Mouse (Mus musculus) hindbrain, embryonic 13.5 days (tissue): ENCODE results near the gene Hyal3. TPM values are rescaled to one million over a fixed set of nuclear protein-coding genes. Genes with fewer than 3 reads are reported as not detected.

ENCODE experiments used
- ATAC-seq: fragments of 200-750 bp; cut with Nextera tagmentation; 2 replicates; pipeline ENCODE4 v1.8.0; 2017; ENCODE audit warnings: moderate TSS enrichment; ENCODE audit not compliant: low FRiP score
- H3K27ac ChIP-seq: fragments of 300-500 bp; sonication (generic); 2 replicates; pipeline ENCODE4 v1.5.1; 2015; ENCODE audit warnings: inconsistent platforms, mild to moderate bottlenecking, moderate library complexity
- H3K27me3 ChIP-seq: fragments of 300-500 bp; sonication (generic); 2 replicates; pipeline ENCODE4 v1.6.1; 2015; ENCODE audit warnings: mild to moderate bottlenecking, inconsistent platforms
- H3K36me3 ChIP-seq: fragments of 300-500 bp; sonication (generic); 2 replicates; pipeline ENCODE4 v1.6.1; 2015; ENCODE audit warnings: mild to moderate bottlenecking, inconsistent platforms
- H3K4me1 ChIP-seq: fragments of 300-500 bp; sonication (generic); replicated peaks from 2 replicates; pipeline ENCODE4 v1.6.1; 2015; ENCODE audit warnings: inconsistent platforms
- H3K4me2 ChIP-seq: fragments of 300-500 bp; sonication (generic); 2 replicates; pipeline ENCODE4 v1.6.1; 2015; ENCODE audit warnings: inconsistent platforms, mild to moderate bottlenecking, moderate library complexity
- H3K4me3 ChIP-seq: fragments of 300-500 bp; sonication (generic); 2 replicates; pipeline ENCODE4 v1.5.1; 2015; ENCODE audit warnings: mild to moderate bottlenecking, inconsistent platforms
- H3K9ac ChIP-seq: fragments of 300-500 bp; sonication (generic); 2 replicates; pipeline ENCODE4 v1.6.1; 2015; ENCODE audit warnings: mild to moderate bottlenecking, inconsistent platforms
- H3K9me3 ChIP-seq: fragments of 300-500 bp; sonication (generic); 2 replicates; pipeline ENCODE4 v1.6.1; 2016; ENCODE audit warnings: inconsistent platforms
- WGBS: fragments of 180-500 bp; shearing (Covaris S2); methylation state at CpG from one replicate; pipeline ENCODE4 v1.1.7; 2015; 5-methylcytosine and 5-hydroxymethylcytosine counted together
- polyA plus RNA-seq: library from polyadenylated mRNA; unstranded; fragments of >200 nt; fragmentation: Nextera tagmentation; extraction: Ambion mirVana; gene quantifications from 2 replicates; pipeline ENCODE4 v1.2.1, GENCODE M21; 2015

Hyal3 gene
- polyA plus RNA-seq, 1 experiment from 2014 or later, result 1.3 TPM

DNA sequence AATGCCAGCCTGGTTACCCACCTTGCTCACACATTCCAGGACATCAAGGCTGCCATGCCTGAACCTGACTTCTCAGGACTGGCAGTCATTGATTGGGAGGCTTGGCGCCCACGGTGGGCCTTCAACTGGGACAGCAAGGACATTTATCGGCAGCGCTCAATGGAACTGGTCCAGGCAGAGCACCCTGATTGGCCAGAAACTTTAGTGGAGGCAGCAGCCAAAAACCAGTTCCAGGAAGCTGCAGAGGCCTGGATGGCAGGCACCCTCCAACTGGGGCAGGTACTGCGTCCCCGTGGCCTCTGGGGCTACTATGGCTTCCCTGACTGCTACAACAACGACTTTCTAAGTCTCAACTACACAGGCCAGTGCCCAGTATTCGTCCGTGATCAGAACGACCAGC, 2.7 kb upstream of the Hyal3 start:
- H3K9me3 ChIP-seq, result no peaks in the 10 kb centered on the region
- H3K27me3 ChIP-seq, result no peaks in the 10 kb centered on the region

DNA sequence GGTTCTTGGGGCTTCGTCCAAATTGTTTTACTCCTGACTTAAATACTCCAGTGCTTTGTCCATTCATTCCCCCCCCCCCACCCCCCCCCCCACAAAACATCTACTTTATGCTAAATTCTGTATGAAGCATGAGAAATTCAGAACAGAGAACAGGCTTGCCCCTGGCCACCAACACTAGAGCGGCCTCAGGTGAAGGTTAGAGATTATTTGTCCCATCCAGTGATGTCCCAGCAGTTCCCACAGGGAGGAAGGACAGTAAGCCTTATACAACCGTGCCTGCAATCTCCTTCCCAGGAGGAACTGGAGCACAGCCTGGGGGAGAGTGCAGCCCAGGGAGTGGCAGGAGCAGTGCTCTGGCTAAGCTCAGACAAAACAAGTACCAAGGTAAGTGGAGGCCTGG, 2.0 kb upstream of the Hyal3 start, which contains the start of gene Naa80:
Gene Naa80 (plus strand): TSS at position 301 of the 400 bp plus-strand sequence.
- Histone ChIP-seq H3K4me2 (peak within 1 kb of the TSS; percentile 97; the same call in 1 of the 2 replicates), H3K27ac (peak within 1 kb of the TSS; percentile 86; the same call in 1 of the 2 replicates)

More for the DNA sequence above, 2.7 kb upstream of the Hyal3 start:
- H3K4me1 ChIP-seq, result peaks cover 48% of the 10 kb centered on the region
- no peak overlapping the region for H3K27ac ChIP-seq
- no peak for ATAC-seq
- H3K9ac ChIP-seq, result 0 out of 2 replicates have a peak overlapping the region, but pooled peaks have one; percentile 1
- H3K4me2 ChIP-seq, result no peak overlapping the region
- 96% methylated on average over 10 of the region's 10 CpGs for whole genome bisulfite sequencing
- H3K36me3 ChIP-seq, result peaks cover 22% of the 10 kb centered on the region
- H3K4me3 ChIP-seq, result no peak overlapping the region

DNA sequence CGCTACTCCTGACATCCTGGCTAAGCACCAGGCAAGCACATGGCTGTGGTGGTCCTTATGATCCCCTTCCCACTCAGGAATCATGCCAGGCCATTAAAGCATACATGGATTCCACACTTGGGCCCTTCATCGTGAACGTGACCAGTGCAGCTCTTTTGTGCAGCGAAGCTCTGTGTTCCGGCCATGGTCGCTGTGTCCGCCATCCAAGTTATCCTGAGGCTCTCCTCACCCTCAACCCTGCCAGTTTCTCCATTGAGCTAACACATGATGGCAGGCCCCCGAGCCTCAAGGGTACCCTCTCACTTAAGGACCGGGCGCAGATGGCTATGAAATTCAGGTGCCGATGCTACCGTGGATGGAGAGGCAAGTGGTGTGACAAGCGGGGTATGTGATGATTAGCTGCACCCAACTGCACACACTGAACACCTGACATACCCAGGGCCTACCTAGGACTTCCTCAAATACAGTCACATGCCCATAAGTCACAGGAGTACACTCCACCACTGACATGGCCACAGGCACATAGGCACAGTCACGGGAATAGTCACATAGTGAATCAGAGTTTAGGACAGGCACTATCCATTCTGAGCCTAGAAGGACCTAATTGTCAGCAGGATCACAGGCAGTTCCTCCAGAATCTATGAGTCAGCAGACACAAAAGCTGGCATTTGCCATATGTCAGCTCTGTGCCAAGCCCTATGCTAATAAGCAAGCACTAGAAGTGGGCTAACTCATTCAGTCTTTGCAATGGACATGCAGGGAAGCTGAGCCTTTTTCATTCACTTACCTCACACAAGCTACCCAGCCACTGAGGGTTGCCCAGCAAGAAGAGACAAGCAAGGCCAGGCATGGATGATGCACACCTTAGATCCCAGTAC, 1.4 kb upstream of the Hyal3 start:
- no peak for ATAC-seq
- peaks cover 21% of the 10 kb centered on the region for H3K36me3 ChIP-seq
- H3K9me3 ChIP-seq, result no peaks in the 10 kb centered on the region
- peak overlapping the region; percentile 86; the same call in 1 of the 2 replicates for H3K27ac ChIP-seq
- H3K4me3 ChIP-seq, result no peak overlapping the region
- WGBS, result 95% methylated on average over 14 of the region's 14 CpGs
- H3K4me1 ChIP-seq, result peaks cover 48% of the 10 kb centered on the region
- no peaks in the 10 kb centered on the region for H3K27me3 ChIP-seq
- peak overlapping the region; percentile 97; the same call in 1 of the 2 replicates for H3K4me2 ChIP-seq
- H3K9ac ChIP-seq, result peak overlapping the region; percentile 56; the same call in 1 of the 2 replicates

More for the DNA sequence above, 2.0 kb upstream of the Hyal3 start, which contains the start of gene Naa80:
- H3K36me3 ChIP-seq, result peaks cover 22% of the 10 kb centered on the region
- WGBS, result 83% methylated on average over 3 of the region's 3 CpGs
- no peaks in the 10 kb centered on the region for H3K27me3 ChIP-seq
- no peak for ATAC-seq
- no peaks in the 10 kb centered on the region for H3K9me3 ChIP-seq
- H3K9ac ChIP-seq, result peak within 1 kb of the TSS; percentile 56; the same call in 1 of the 2 replicates
- peaks cover 48% of the 10 kb centered on the region for H3K4me1 ChIP-seq
- no peak within 1 kb of the TSS for H3K4me3 ChIP-seq

DNA sequence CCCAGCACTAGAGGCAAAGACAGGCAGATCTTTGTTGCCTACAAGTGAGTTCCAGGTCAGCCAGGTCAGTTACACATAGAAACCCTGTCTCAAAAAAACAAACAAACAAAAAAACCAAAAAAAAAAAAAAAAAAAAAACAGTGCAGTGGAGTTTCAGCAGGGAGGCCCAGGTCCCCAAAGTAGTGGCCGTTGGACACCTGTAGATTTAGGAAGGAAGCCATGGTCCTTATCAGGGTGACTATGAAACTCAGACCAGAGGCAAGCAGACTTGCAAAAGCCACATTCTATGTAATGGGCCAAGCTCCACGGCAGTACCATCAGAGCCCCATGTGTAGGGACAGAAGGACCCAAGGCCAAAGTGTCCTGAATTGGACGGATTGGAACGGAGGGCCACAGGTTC, 966 bp downstream of the Hyal3 start:
- Histone ChIP-seq H3K9ac (peak overlapping the region; percentile 83), H3K4me1 (peaks cover 45% of the 10 kb centered on the region), H3K4me3 (peak overlapping the region; percentile 62), H3K36me3 (peaks cover 10% of the 10 kb centered on the region), H3K27ac (no peak overlapping the region), H3K27me3 (no peaks in the 10 kb centered on the region), H3K9me3 (no peaks in the 10 kb centered on the region), H3K4me2 (peak overlapping the region; percentile 97)
- 83% methylated on average over 4 of the region's 4 CpGs for WGBS
- no peak for ATAC-seq

DNA sequence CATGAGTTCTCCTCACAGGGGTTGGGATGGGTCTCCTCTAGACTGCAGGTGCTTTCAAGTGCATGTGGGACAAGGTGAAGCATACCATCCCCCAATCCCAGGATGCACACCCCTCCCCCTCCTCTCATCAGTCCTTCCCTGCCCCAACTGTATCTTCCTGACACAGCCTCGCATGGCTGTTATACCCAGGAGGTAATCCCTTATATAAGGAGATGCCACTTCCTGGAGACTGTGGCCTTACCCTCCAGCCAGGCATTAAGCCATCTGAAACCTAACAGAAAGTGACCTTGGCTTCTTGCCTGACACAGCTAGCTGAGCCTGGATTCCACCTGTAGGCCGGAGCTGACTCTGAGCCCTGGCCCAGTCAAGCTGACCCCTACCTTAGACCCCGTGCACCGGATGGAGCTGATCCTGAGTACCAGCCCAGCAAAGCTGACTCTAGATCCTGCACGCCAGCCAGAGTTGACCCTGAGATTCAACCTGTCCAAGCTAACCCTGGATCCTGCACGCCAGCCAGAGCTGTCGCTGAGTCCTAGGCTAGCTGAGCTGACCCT, 2.0 kb downstream of the Hyal3 start:
- 90% methylated on average over 7 of the region's 7 CpGs for WGBS
- no peak overlapping the region for H3K4me2 ChIP-seq
- peaks cover 35% of the 10 kb centered on the region for H3K4me1 ChIP-seq
- H3K27me3 ChIP-seq, result no peaks in the 10 kb centered on the region
- H3K36me3 ChIP-seq, result peaks cover 10% of the 10 kb centered on the region
- no peak overlapping the region for H3K4me3 ChIP-seq
- no peak overlapping the region for H3K9ac ChIP-seq
- no peak for ATAC-seq
- H3K27ac ChIP-seq, result no peak overlapping the region
- H3K9me3 ChIP-seq, result no peaks in the 10 kb centered on the region

DNA sequence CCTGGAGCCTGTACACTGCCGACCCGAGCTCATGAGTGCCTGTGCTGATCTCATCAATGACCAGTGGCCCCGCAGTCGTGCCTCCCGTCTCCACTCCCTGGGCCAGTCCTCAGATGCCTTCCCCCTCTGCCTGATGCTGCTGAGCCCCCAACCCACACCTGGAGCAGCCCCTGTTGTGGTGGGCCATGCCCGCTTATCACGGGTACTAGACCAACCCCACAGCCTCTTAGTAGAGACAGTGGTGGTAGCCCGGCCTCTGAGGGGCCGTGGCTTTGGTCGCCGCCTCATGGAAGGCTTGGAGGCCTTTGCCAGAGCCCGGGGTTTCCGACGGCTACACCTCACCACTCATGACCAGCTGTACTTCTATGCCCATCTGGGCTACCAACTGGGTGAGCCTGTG, 2.6 kb downstream of the Hyal3 start:
- no peaks in the 10 kb centered on the region for H3K27me3 ChIP-seq
- no peak overlapping the region for H3K27ac ChIP-seq
- H3K9ac ChIP-seq, result no peak overlapping the region
- H3K9me3 ChIP-seq, result no peaks in the 10 kb centered on the region
- peaks cover 36% of the 10 kb centered on the region for H3K4me1 ChIP-seq
- no peak for ATAC-seq
- no peak overlapping the region for H3K4me2 ChIP-seq
- 93% methylated on average over 14 of the region's 14 CpGs for WGBS
- H3K4me3 ChIP-seq, result no peak overlapping the region
- peaks cover 10% of the 10 kb centered on the region for H3K36me3 ChIP-seq

DNA sequence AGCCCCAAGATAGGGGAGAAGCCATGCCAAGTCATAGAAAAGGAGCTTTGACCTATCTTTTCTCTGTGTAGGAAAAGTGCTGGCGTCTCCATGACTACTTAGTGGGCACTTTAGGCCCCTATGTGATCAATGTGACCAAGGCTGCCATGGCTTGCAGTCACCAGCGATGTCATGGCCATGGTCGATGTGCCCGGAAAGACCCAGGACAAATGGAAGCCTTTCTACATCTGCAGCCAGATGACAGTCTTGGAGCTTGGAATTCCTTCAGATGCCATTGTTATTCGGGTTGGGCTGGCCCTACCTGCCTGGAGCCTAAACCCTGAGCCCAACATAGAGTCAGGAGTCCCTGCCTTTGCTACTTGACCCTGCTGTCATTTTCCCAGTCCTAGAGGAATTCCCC, 5.9 kb downstream of the Hyal3 start:
- 95% methylated on average over 5 of the region's 5 CpGs for whole genome bisulfite sequencing
- ATAC-seq, result no peak

DNA sequence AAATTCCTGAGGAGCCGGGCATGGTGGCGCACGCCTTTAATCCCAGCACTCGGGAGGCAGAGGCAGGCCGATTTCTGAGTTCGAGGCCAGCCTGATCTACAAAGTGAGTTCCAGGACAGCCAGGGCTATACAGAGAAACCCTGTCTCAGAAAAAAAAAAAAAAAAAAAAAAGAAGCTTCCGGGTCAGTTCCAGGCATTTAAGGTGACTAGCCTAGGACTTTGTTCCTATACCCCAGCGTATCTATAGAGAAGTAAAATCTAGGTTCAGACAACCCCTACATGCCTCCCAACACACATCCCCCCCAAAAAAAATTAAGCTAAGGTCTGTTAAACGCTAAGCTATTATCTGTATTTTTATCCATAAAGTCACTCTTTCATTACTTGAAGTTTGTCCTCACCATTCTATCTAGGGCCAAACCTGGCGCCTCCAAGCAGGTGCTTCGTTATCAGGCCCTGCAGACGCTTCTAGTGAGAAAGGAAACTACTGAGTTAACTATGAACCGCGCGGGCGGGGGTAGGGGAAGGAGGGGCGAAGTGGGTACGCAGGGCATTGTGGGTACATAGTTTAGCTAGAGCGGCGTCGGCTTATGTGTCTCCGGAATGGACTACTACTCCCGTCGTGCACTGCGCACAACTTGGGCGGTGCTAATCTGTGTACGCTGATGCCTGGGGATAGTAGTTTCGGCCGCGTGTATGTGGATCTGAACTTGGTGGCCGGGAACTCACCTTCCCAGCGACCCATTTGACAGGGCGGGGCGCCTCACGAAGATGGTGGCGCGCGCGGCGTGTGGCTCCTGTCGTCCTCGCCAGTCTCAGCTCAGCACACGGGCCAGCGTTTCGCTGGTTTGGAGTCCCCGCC, 6.6 kb downstream of the Hyal3 start, which contains the start of gene Ifrd2:
Gene Ifrd2 (plus strand): TSS at position 669 of the 859 bp plus-strand sequence.
- ATAC-seq, result peak; percentile 97
- H3K27me3 ChIP-seq, result no peaks in the 10 kb centered on the region
- H3K4me1 ChIP-seq, result peaks cover 15% of the 10 kb centered on the region
- no peaks in the 10 kb centered on the region for H3K9me3 ChIP-seq
- H3K4me3 ChIP-seq, result peak within 1 kb of the TSS; percentile 71
- H3K4me2 ChIP-seq, result peak within 1 kb of the TSS; percentile 86
- WGBS, result 13% methylated on average over 46 of the region's 46 CpGs
- H3K9ac ChIP-seq, result peak within 1 kb of the TSS; percentile 69
- no peak within 1 kb of the TSS for H3K27ac ChIP-seq
- H3K36me3 ChIP-seq, result peaks cover 36% of the 10 kb centered on the region

More for the DNA sequence above, 5.9 kb downstream of the Hyal3 start:
- no peak overlapping the region for H3K4me3 ChIP-seq
- H3K27ac ChIP-seq, result no peak overlapping the region
- peaks cover 29% of the 10 kb centered on the region for H3K36me3 ChIP-seq
- H3K9ac ChIP-seq, result no peak overlapping the region
- no peaks in the 10 kb centered on the region for H3K27me3 ChIP-seq
- peaks cover 22% of the 10 kb centered on the region for H3K4me1 ChIP-seq
- no peak overlapping the region for H3K4me2 ChIP-seq
- no peaks in the 10 kb centered on the region for H3K9me3 ChIP-seq

DNA sequence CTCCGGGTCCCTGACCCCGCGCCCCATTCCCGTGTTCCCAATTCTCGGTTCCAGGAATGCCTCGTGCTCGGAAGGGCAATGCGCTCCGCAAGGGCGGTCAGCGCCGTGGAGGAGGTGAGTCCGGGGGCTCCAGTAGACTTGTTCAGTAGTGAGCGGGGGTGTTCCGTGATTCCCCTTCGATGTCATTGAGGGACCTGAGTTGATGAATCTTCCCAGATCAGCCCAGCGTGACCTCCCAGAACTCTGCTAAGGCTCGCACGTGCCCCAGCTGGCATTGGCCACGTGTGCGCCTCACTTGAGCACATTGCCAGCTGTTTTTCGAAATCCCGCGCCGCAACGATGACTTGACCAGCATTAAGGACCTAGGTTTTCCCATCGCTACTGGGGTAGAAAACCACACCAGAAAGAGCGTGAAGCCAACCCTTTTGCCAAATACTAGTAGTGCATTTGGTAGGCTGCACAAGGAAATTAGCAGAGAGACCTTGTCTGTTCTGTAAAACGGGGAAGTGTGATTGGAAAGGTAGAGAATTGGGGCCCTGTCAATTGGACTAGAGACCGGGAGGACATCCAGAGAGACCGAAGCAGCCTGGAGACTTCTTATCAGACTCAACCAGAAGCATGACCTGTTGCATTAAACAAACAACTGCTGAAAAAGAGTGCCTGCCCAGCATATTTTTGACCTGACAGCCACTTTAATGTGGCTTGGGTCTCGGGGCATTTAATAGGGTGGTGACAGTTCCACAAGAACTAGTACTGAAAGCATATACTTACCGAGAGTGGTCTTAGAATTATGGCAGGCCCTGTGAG, 7.4 kb downstream of the Hyal3 start:
- ATAC-seq, result no peak
- H3K4me1 ChIP-seq, result peaks cover 15% of the 10 kb centered on the region
- 7% methylated on average over 33 of the region's 33 CpGs for WGBS

DNA sequence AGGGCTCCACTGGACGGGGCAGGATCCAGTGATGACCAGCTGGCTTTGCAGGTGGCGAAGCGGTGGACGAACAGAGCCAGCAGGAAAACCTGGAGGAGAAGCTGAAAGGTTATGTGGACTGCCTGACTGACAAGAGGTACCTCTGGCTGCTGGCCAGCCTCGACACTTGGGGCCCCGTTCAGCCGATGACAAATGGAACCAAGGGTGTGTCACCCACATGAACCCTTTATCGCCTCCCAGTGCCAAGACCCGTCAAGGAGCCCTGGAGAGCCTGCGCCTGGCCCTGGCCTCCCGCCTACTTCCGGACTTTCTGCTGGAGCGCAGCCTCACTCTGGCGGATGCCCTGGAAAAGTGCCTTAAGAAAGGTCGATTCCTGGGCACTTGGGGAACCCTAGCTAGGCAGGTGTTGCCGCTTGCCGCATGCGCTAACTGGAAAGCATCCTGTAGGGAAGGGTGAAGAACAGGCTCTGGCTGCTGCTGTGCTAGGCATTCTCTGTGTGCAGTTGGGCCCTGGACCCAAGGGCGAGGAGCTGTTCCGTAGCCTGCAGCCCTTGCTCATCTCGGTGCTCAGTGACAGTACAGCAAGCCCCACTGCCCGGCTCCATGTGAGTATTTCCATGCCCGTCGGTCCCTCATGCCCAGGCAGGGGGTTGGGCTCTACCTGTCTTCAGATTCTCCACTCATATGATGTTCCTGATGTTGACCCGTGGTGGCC, 9.6 kb downstream of the Hyal3 start:
- H3K27me3 ChIP-seq, result no peaks in the 10 kb centered on the region
- no peak for ATAC-seq
- H3K9me3 ChIP-seq, result no peaks in the 10 kb centered on the region
- H3K9ac ChIP-seq, result no peak overlapping the region
- H3K4me3 ChIP-seq, result no peak overlapping the region
- H3K4me2 ChIP-seq, result no peak overlapping the region
- peaks cover 21% of the 10 kb centered on the region for H3K4me1 ChIP-seq
- 90% methylated on average over 25 of the region's 25 CpGs for WGBS
- no peak overlapping the region for H3K27ac ChIP-seq
- peaks cover 46% of the 10 kb centered on the region for H3K36me3 ChIP-seq

More for the DNA sequence above, 7.4 kb downstream of the Hyal3 start:
- no peak overlapping the region for H3K27ac ChIP-seq
- peak overlapping the region; percentile 71 for H3K4me3 ChIP-seq
- H3K9ac ChIP-seq, result peak overlapping the region; percentile 69
- peaks cover 41% of the 10 kb centered on the region for H3K36me3 ChIP-seq
- no peaks in the 10 kb centered on the region for H3K9me3 ChIP-seq
- peak overlapping the region; percentile 86 for H3K4me2 ChIP-seq
- H3K27me3 ChIP-seq, result no peaks in the 10 kb centered on the region

DNA sequence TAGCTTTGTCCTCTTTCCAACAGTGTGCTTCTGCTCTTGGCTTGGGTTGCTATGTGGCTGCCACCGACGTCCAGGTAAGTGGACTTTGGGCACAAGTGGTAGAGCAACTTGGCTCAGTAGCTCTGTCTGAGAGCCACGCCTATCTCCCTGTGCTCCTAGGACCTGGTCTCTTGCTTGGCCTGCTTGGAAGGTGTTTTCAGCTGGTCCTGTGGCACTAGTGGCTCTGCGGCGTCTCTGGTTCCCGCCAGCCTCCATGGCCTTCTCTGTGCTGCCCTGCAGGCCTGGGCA, 10.1 kb downstream of the Hyal3 start:
- peaks cover 21% of the 10 kb centered on the region for H3K4me1 ChIP-seq
- H3K9ac ChIP-seq, result no peak overlapping the region
- no peak overlapping the region for H3K4me2 ChIP-seq
- 96% methylated on average over 6 of the region's 6 CpGs for WGBS
- H3K36me3 ChIP-seq, result peaks cover 46% of the 10 kb centered on the region
- H3K27ac ChIP-seq, result no peak overlapping the region
- H3K27me3 ChIP-seq, result no peaks in the 10 kb centered on the region
- H3K4me3 ChIP-seq, result no peak overlapping the region
- ATAC-seq, result no peak
- H3K9me3 ChIP-seq, result no peaks in the 10 kb centered on the region
